Mouse (Mus musculus): Measurements from ENCODE around the gene Grb2.

DNA sequence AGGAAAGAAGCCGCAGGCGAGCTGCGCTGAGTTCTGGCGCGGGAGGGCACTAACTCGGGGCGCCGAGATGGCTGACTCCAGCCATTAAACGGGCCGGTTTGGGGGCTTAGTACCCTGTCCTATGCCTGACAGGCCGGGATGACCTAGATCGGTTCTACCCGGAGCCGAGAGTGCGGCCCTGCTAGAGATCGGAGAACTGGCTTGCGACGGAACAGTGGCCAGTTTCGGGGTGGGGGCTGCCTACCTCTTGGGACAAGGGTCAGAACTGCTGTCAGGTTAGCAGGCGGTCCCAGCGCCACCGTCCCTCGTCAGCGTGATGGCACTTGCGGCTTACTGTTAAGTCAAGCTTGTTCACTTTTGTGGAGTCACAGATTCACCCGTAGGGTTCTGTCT is 104.1 kb downstream of the Grb2 start:
- TF ChIP-seq CTCF (IDR thresholded peaks at IDR 0.05; ENCODE audit: low read depth), result no peak
- no peak for TF ChIP-seq EP300 (optimal IDR thresholded peaks at IDR 0.05)
